Comparison of ENCODE assay signal across 8 mouse cellular contexts in the genomic region with DNA sequence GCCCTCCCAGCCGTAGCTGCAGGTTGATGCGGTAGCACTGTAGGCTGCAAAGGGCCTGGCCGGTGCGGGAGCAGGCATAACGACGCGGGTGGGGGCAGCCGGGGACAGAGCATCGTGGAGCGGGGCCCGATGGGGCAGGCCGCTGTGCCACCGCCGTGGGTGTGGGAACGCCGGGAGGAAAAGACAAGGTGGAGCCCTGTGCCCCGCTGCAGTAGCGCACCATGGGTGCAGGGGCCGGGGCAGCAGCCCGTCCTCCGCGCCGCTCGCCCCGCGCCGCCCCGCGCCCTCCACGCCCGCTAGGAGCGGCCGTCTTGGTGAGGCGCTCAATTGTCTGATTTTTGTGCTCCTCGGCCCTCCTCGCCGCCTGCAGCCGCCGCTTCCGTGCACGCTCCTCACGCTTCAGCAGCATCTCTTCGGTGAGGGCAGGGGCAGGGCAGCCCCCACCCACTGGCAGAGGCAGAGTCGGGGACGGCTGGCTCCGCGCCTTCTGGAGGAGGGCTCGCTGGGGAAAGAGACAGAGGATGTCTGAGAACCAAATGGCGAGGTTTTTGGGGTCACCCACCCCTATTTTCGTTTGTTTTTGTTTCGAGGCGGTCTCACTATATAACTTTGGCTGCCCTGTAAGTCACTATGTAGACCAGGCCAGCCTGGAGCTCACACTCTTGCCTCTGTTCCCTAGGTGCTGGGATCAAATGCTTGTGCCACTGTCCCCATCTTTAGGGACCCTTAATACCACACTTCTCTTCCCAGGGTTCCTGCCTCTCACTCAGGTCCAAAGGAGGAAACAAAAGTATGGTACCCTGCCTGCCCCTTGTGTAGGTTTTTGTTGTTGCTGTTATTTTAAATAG. TPM values are rescaled to one million over a fixed set of nuclear protein-coding genes. Genes with fewer than 3 reads are reported as not detected.
DNase-seq lines count a peak whose midpoint lies in the region; ATAC-seq and TF ChIP-seq lines count a peak whose summit lies in the region.

No protein-coding gene starts in this region.

- H3K79me3 ChIP-seq in C2C12 (ENCODE audit: low read depth), result peaks cover 10% of the 10 kb centered on the region

- TF ChIP-seq CTCF in heart, adult 2 months (IDR thresholded peaks at IDR 0.05), result no peak
- TF ChIP-seq CTCF in C2C12 (IDR thresholded peaks at IDR 0.05; ENCODE audit: control insufficient read depth, insufficient read depth, insufficient read length), result no peak

- no peak for TF ChIP-seq EP300 in heart, adult 2 months (IDR thresholded peaks at IDR 0.05; ENCODE audit: insufficient read depth, low read depth, low read length)

- no peak for TF ChIP-seq POLR2A in heart, adult 2 months (IDR thresholded peaks at IDR 0.05; ENCODE audit: insufficient read depth, low read depth, low read length)

- 3% methylated on average over 49 of the region's 52 CpGs for WGBS in heart, adult 2 months
- WGBS in hindbrain, embryonic 15.5 days, result 2% methylated on average over 38 of the region's 52 CpGs

- peaks cover 3% of the 10 kb centered on the region for H3K4me1 ChIP-seq in heart, adult 2 months (ENCODE audit: control insufficient read depth, insufficient read depth, low read length)
- peaks cover 59% of the 10 kb centered on the region for H3K4me1 ChIP-seq in hindbrain, embryonic 15.5 days (replicated peaks)

- H3K9ac ChIP-seq in heart, adult 2 months (ENCODE audit: low read depth, low read length), result peak overlapping the region; percentile 80
- peak overlapping the region; percentile 76 for H3K9ac ChIP-seq in hindbrain, embryonic 15.5 days

- H3K79me2 ChIP-seq in heart, adult 2 months (replicated peaks; ENCODE audit: control insufficient read depth, insufficient read depth, low read length), result no peaks in the 10 kb centered on the region
- peaks cover 59% of the 10 kb centered on the region for H3K79me2 ChIP-seq in C2C12 (ENCODE audit: control insufficient read depth, insufficient read depth)

- peak overlapping the region; percentile 60 for H3K27ac ChIP-seq in heart, adult 2 months
- H3K27ac ChIP-seq in hindbrain, embryonic 15.5 days (replicated peaks), result peak overlapping the region; percentile 95

- H3K4me3 ChIP-seq in heart, adult 2 months, result peak overlapping the region; percentile 74
- peak overlapping the region; percentile 49 for H3K4me3 ChIP-seq in C2C12 (ENCODE audit: insufficient read depth, poor library complexity, severe bottlenecking)
- H3K4me3 ChIP-seq in hindbrain, embryonic 15.5 days, result peak overlapping the region; percentile 65

- intact Hi-C loops in heart, adult 2 months (cut with DNase I), result loop anchor here (5.0 kb wide), 1 partner anchor 205 kb away; a partner anchor contains a TSS
- intact Hi-C loops in heart, postnatal 25 days (cut with DNase I), result no loop called here

- no peaks in the 10 kb centered on the region for H3K9me3 ChIP-seq in hindbrain, embryonic 15.5 days

- H3K36me3 ChIP-seq in heart, adult 2 months (ENCODE audit: control insufficient read depth, insufficient read depth, low read length), result no peaks in the 10 kb centered on the region
- H3K36me3 ChIP-seq in C2C12 (ENCODE audit: control insufficient read depth, insufficient read depth), result peaks cover 23% of the 10 kb centered on the region
- peaks cover 20% of the 10 kb centered on the region for H3K36me3 ChIP-seq in hindbrain, embryonic 15.5 days

- no peaks in the 10 kb centered on the region for H3K27me3 ChIP-seq in heart, adult 2 months (ENCODE audit: control insufficient read depth, insufficient read depth, low read length)
- no peaks in the 10 kb centered on the region for H3K27me3 ChIP-seq in C2C12 (ENCODE audit: control insufficient read depth, insufficient read depth, insufficient read length)
- no peaks in the 10 kb centered on the region for H3K27me3 ChIP-seq in hindbrain, embryonic 15.5 days

- peak; percentile 2; the same call in 1 of the 2 replicates for ATAC-seq in hindbrain, embryonic 15.5 days (ENCODE audit: low FRiP score, low read depth)
- peak; percentile 10 for ATAC-seq in megakaryocyte-erythroid progenitor cell, adult 5-6 weeks (replicated peaks; ENCODE audit: low FRiP score, low TSS enrichment, poor library complexity, severe bottlenecking)

- peak overlapping the region; percentile 73 for H3ac ChIP-seq in C2C12 (ENCODE audit: control insufficient read depth, insufficient read length, low read depth)

- no peak for DNase-seq in heart, adult 2 months
- DNase-seq in heart, postnatal 25 days (ENCODE audit: low spot score), result no peak
- peak; percentile 73 to 76 for DNase-seq in cerebellum, postnatal 10 days
- DNase-seq in frontal cortex, postnatal 36 days (ENCODE audit: low spot score in 2 of 2), result no peak
- no peak for DNase-seq in layer of hippocampus, postnatal 10 days (ENCODE audit: low spot score in 2 of 2)

- peak overlapping the region; percentile 99 for H3K4me2 ChIP-seq in hindbrain, embryonic 15.5 days

TF ChIP-seq in C2C12, 6 proteins besides CTCF, POLR2A, EP300 and RAD21:
- TF ChIP-seq MYOG (IDR thresholded peaks at IDR 0.05; ENCODE audit: control insufficient read depth, extremely low read depth, insufficient read length) (no peak), FOSL1 (IDR thresholded peaks at IDR 0.05; ENCODE audit: insufficient read depth, low read length, poor library complexity, severe bottlenecking) (no peak), MAX (IDR thresholded peaks at IDR 0.05) (no peak), CEBPB (IDR thresholded peaks at IDR 0.05; ENCODE audit: low read depth) (no peak), MYOD1 (IDR thresholded peaks at IDR 0.05; ENCODE audit: control insufficient read depth, insufficient read length, low read depth) (no peak)

RNA-seq across cellular contexts. Expression of a gene that starts 0.7 kb away (rescaled TPM):
- total RNA-seq in heart, adult 2 months (2021), result 10 to 100 TPM; 70.4 to 74.6 TPM
- polyA plus RNA-seq in heart, adult 2 months (2012; rRNA removed), result 152 TPM in 2 replicates
- total RNA-seq in heart, postnatal 25 days (2021), result 10 to 100 TPM; 72.5 to 74.0 TPM
- 82.4 TPM for polyA plus RNA-seq in C2C12 (2012; fragmentation: generic; extraction: Trizol)
- 155 and 161 TPM in 2 replicates for polyA plus RNA-seq in hindbrain, embryonic 15.5 days (2015; fragmentation: Nextera tagmentation; extraction: Ambion mirVana)
- 29.1 and 56.6 TPM in 2 replicates for total RNA-seq in megakaryocyte-erythroid progenitor cell, adult 5-6 weeks (2014; fragmentation: Nextera tagmentation)
- 61.5 and 75.1 TPM in 2 replicates for total RNA-seq in megakaryocyte-erythroid progenitor cell, adult 5-6 weeks (2017)
- 10 to 100 TPM; 68.6 to 72.7 TPM for total RNA-seq in layer of hippocampus, postnatal 10 days (2021)

RNA-seq across cellular contexts. Expression of a gene that starts 3.1 kb away (rescaled TPM):
- total RNA-seq in heart, adult 2 months (2021), result 10 to 100 TPM; 13.1 to 15.1 TPM
- polyA plus RNA-seq in heart, adult 2 months (2012; rRNA removed), result 5.5 and 9.5 TPM in 2 replicates
- 10 to 100 TPM in 1 of 2 experiments, 1 to 10 TPM in 1; 7.0 to 12.7 TPM for total RNA-seq in heart, postnatal 25 days (2021)
- polyA plus RNA-seq in C2C12 (2012; fragmentation: generic; extraction: Trizol), result 33.6 TPM
- polyA plus RNA-seq in hindbrain, embryonic 15.5 days (2015; fragmentation: Nextera tagmentation; extraction: Ambion mirVana), result 13.8 and 16.3 TPM in 2 replicates
- 11.2 and 20.1 TPM in 2 replicates for total RNA-seq in megakaryocyte-erythroid progenitor cell, adult 5-6 weeks (2014; fragmentation: Nextera tagmentation)
- total RNA-seq in megakaryocyte-erythroid progenitor cell, adult 5-6 weeks (2017), result 28.8 and 32.8 TPM in 2 replicates
- 10 to 100 TPM; 21.6 to 22.6 TPM for total RNA-seq in layer of hippocampus, postnatal 10 days (2021)

RNA-seq across cellular contexts. Expression of a gene that starts 6.8 kb away (rescaled TPM):
- total RNA-seq in heart, adult 2 months (2021), result 1 to 10 TPM; 7.2 to 9.9 TPM
- 13.9 and 15.8 TPM in 2 replicates for polyA plus RNA-seq in heart, adult 2 months (2012; rRNA removed)
- 1 to 10 TPM; 8.4 to 9.0 TPM for total RNA-seq in heart, postnatal 25 days (2021)
- polyA plus RNA-seq in C2C12 (2012; fragmentation: generic; extraction: Trizol), result 32.5 TPM
- 22.8 and 27.2 TPM in 2 replicates for polyA plus RNA-seq in hindbrain, embryonic 15.5 days (2015; fragmentation: Nextera tagmentation; extraction: Ambion mirVana)
- 76.2 and 97.3 TPM in 2 replicates for total RNA-seq in megakaryocyte-erythroid progenitor cell, adult 5-6 weeks (2014; fragmentation: Nextera tagmentation)
- total RNA-seq in megakaryocyte-erythroid progenitor cell, adult 5-6 weeks (2017), result 88.3 and 127 TPM in 2 replicates
- 10 to 100 TPM; 27.7 to 30.3 TPM for total RNA-seq in layer of hippocampus, postnatal 10 days (2021)

RNA-seq across cellular contexts. Expression of a gene that starts 13.2 kb away (rescaled TPM):
- total RNA-seq in heart, adult 2 months (2021), result 1 to 10 TPM; 5.2 to 6.7 TPM
- 18.6 and 27.7 TPM in 2 replicates for polyA plus RNA-seq in heart, adult 2 months (2012; rRNA removed)
- total RNA-seq in heart, postnatal 25 days (2021), result 1 to 10 TPM; 2.8 to 5.4 TPM
- 42.1 TPM for polyA plus RNA-seq in C2C12 (2012; fragmentation: generic; extraction: Trizol)
- polyA plus RNA-seq in hindbrain, embryonic 15.5 days (2015; fragmentation: Nextera tagmentation; extraction: Ambion mirVana), result 14.9 and 17.8 TPM in 2 replicates
- total RNA-seq in megakaryocyte-erythroid progenitor cell, adult 5-6 weeks (2014; fragmentation: Nextera tagmentation), result 0.49 TPM in 1 of 2 replicates, not detected in the other
- 0.42 TPM in 1 of 2 replicates, not detected in the other for total RNA-seq in megakaryocyte-erythroid progenitor cell, adult 5-6 weeks (2017)
- total RNA-seq in layer of hippocampus, postnatal 10 days (2021), result 10 to 100 TPM; 36.2 to 36.5 TPM

RNA-seq across cellular contexts. Expression of a gene that starts 13.2 kb away (rescaled TPM):
- 100 to 1,000 TPM; 113 to 131 TPM for total RNA-seq in heart, adult 2 months (2021)
- polyA plus RNA-seq in heart, adult 2 months (2012; rRNA removed), result 91.3 and 129 TPM in 2 replicates
- total RNA-seq in heart, postnatal 25 days (2021), result 100 to 1,000 TPM; 127 to 151 TPM
- 145 TPM for polyA plus RNA-seq in C2C12 (2012; fragmentation: generic; extraction: Trizol)
- 113 and 124 TPM in 2 replicates for polyA plus RNA-seq in hindbrain, embryonic 15.5 days (2015; fragmentation: Nextera tagmentation; extraction: Ambion mirVana)
- total RNA-seq in megakaryocyte-erythroid progenitor cell, adult 5-6 weeks (2014; fragmentation: Nextera tagmentation), result 50.1 and 97.7 TPM in 2 replicates
- 37.2 and 37.5 TPM in 2 replicates for total RNA-seq in megakaryocyte-erythroid progenitor cell, adult 5-6 weeks (2017)
- total RNA-seq in layer of hippocampus, postnatal 10 days (2021), result 10 to 100 TPM; 55.6 to 58.1 TPM

Comparison
In these comparisons a context has a peak if more than half of its experiments do, and no peak if none do; other contexts are left out.
1. DNase-seq: peak in cerebellum, postnatal 10 days (2 of 2); none in heart, adult 2 months (0 of 2), heart, postnatal 25 days (single experiment), frontal cortex, postnatal 36 days (0 of 2) and layer of hippocampus, postnatal 10 days (0 of 2).
2. Peak in every context shown above with its lines, with median percentiles within 50 percentile points of each other: H3K4me3 ChIP-seq.